Mouse (Mus musculus): Measurements from ENCODE around the gene Vps13d.

- TF ChIP-seq CTCF (IDR thresholded peaks at IDR 0.05; ENCODE audit: borderline replicate concordance, control insufficient read depth, extremely low read depth, insufficient read depth, low read length, poor library complexity) (no peak), POLR2A (IDR thresholded peaks at IDR 0.05; ENCODE audit: control insufficient read depth, extremely low read depth, insufficient read depth, low read length, poor library complexity) (no peak)
These were observed 190.6 kb downstream of the Vps13d start for GRCm38 (mm10) chr4:145004176-145004575.
